Comparison of ENCODE assay signal across 19 mouse cellular contexts in the genomic region with DNA sequence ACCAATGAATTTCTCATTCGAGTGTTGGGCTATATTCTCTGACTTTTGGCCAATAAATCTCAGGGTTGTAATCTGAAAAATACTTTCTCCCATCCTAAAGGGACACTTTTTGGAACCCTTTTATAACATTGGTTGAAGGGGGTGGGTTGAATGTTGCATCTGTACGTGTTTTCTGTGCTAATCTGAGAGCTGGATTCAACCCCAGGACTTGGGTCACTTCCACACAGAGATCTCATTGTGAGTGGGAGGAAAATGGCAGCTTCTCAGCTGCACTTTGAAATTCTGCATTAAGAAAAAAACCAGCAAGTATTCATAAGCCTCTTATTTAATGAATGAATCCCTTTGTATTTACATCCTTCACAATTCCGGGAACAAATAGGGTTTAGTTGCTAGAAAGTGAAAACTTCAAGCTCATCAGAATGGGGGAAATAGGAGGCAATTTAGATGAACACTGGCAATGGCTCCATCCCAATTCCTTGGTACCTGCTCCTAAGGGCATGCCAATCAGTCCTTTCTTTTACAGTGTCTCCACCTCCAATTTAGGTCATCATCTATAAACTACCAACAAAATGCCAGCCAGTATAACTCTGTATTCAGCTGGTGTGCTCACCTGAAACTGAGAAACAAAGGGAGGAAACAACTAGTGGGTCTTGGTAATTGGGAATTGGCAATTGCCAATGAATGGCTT.
DNase-seq lines count a peak whose midpoint lies in the region; ATAC-seq and TF ChIP-seq lines count a peak whose summit lies in the region.
"Had no signal": no experiment of that assay in that cellular context is flagged by ENCODE, and none has a peak within 500 bp of the region (broad histone marks: within the 10 kb centered on the region; RNA-seq: fewer than 3 reads in every experiment).

No protein-coding gene starts in this region.

- no peak for ATAC-seq in hindbrain, postnatal 0 days
- no peak for ATAC-seq in hindbrain, embryonic 14.5 days (ENCODE audit: low FRiP score)
- ATAC-seq in forebrain, embryonic 14.5 days = peak; percentile 72

- H3K4me3 ChIP-seq in hindbrain, postnatal 0 days (ENCODE audit: low read length) = no peak overlapping the region
- H3K4me3 ChIP-seq in hindbrain, embryonic 14.5 days (replicated peaks; ENCODE audit: low read length) = no peak overlapping the region
- H3K4me3 ChIP-seq in forebrain, embryonic 14.5 days (ENCODE audit: low read depth, low read length) = no peak overlapping the region
- H3K4me3 ChIP-seq: embryonic facial prominence, embryonic 12.5 days; heart, adult 2 months; heart, embryonic 15.5 days; hindbrain, embryonic 15.5 days had no signal

- no peaks in the 10 kb centered on the region for H3K27me3 ChIP-seq in hindbrain, postnatal 0 days (ENCODE audit: insufficient read depth, low read length)
- H3K27me3 ChIP-seq in hindbrain, embryonic 14.5 days (ENCODE audit: control insufficient read depth, insufficient read depth, low read length) = no peaks in the 10 kb centered on the region
- no peaks in the 10 kb centered on the region for H3K27me3 ChIP-seq in forebrain, embryonic 14.5 days (replicated peaks; ENCODE audit: control insufficient read depth, insufficient read depth, low read length)
- H3K27me3 ChIP-seq: embryonic facial prominence, embryonic 12.5 days; heart, embryonic 15.5 days; hindbrain, embryonic 15.5 days had no signal

- no peak overlapping the region for H3K4me2 ChIP-seq in hindbrain, postnatal 0 days (ENCODE audit: low read depth, low read length)
- H3K4me2 ChIP-seq in hindbrain, embryonic 14.5 days (replicated peaks) = no peak overlapping the region
- no peak overlapping the region for H3K4me2 ChIP-seq in forebrain, embryonic 14.5 days (ENCODE audit: low read length)
- H3K4me2 ChIP-seq: embryonic facial prominence, embryonic 12.5 days; heart, embryonic 11.5 days; heart, embryonic 15.5 days; hindbrain, embryonic 15.5 days had no signal

- no peaks in the 10 kb centered on the region for H3K4me1 ChIP-seq in hindbrain, postnatal 0 days (ENCODE audit: insufficient read depth, low read length)
- H3K4me1 ChIP-seq in hindbrain, embryonic 14.5 days (replicated peaks; ENCODE audit: control insufficient read depth, insufficient read depth, low read length) = no peaks in the 10 kb centered on the region
- no peaks in the 10 kb centered on the region for H3K4me1 ChIP-seq in forebrain, embryonic 14.5 days (ENCODE audit: control insufficient read depth, insufficient read depth, low read length)
- H3K4me1 ChIP-seq: embryonic facial prominence, embryonic 12.5 days; heart, embryonic 15.5 days; hindbrain, embryonic 15.5 days had no signal

- no peak for TF ChIP-seq CTCF in hindbrain, postnatal 0 days (IDR thresholded peaks at IDR 0.05; ENCODE audit: low read depth)

- WGBS in hindbrain, postnatal 0 days = 59% methylated on average over 3 of the region's 3 CpGs
- WGBS in hindbrain, embryonic 14.5 days = 66% methylated on average over 3 of the region's 3 CpGs
- 43% methylated on average over 3 of the region's 3 CpGs for WGBS in forebrain, embryonic 14.5 days

- peak; percentile 4 for DNase-seq in hindbrain, postnatal 0 days (ENCODE audit: low spot score)
- no peak for DNase-seq in hindbrain, embryonic 14.5 days (ENCODE audit: low spot score)
- DNase-seq in retina, postnatal 1 day = peak; percentile 13
- no peak for DNase-seq in retina, embryonic 14.5 days (ENCODE audit: low spot score)
- peak; percentile 63 for DNase-seq in forebrain, embryonic 14.5 days (ENCODE audit: low spot score)
- DNase-seq in telencephalon, adult 2 months (ENCODE audit: low read depth, low spot score) = peak; percentile 1
- DNase-seq in gastrocnemius, postnatal 10 days = no peak
- DNase-seq in left cerebral cortex, adult 8-10 months (ENCODE audit: low spot score in 2 of 2) = no peak
- DNase-seq: adrenal gland, adult 8-10 months; adrenal gland, postnatal 36 days; cerebellum, adult 11-12 months; cerebellum, adult 9-10 months; cerebellum, postnatal 25 days; heart, adult 2 months; heart, postnatal 14 days had no signal

- no peak overlapping the region for H3K9ac ChIP-seq in hindbrain, postnatal 0 days (replicated peaks; ENCODE audit: low read length)
- H3K9ac ChIP-seq in hindbrain, embryonic 14.5 days = no peak overlapping the region
- no peak overlapping the region for H3K9ac ChIP-seq in forebrain, embryonic 14.5 days (ENCODE audit: low read length)
- H3K9ac ChIP-seq: embryonic facial prominence, embryonic 12.5 days; heart, embryonic 15.5 days; hindbrain, embryonic 15.5 days had no signal

- no peaks in the 10 kb centered on the region for H3K9me3 ChIP-seq in hindbrain, postnatal 0 days (ENCODE audit: low read length)
- no peaks in the 10 kb centered on the region for H3K9me3 ChIP-seq in hindbrain, embryonic 14.5 days (ENCODE audit: control insufficient read depth, low read length)
- no peaks in the 10 kb centered on the region for H3K9me3 ChIP-seq in forebrain, embryonic 14.5 days (replicated peaks; ENCODE audit: control insufficient read depth, low read length)
- H3K9me3 ChIP-seq: embryonic facial prominence, embryonic 12.5 days; heart, embryonic 15.5 days; hindbrain, embryonic 15.5 days had no signal

- H3K36me3 ChIP-seq in hindbrain, postnatal 0 days (ENCODE audit: insufficient read depth, low read length) = no peaks in the 10 kb centered on the region
- H3K36me3 ChIP-seq in hindbrain, embryonic 14.5 days (replicated peaks; ENCODE audit: control insufficient read depth, insufficient read depth) = no peaks in the 10 kb centered on the region
- no peaks in the 10 kb centered on the region for H3K36me3 ChIP-seq in forebrain, embryonic 14.5 days (ENCODE audit: control insufficient read depth, insufficient read depth, low read length)
- H3K36me3 ChIP-seq: embryonic facial prominence, embryonic 12.5 days; heart, embryonic 15.5 days; hindbrain, embryonic 15.5 days had no signal

- no peak overlapping the region for H3K27ac ChIP-seq in hindbrain, postnatal 0 days
- no peak overlapping the region for H3K27ac ChIP-seq in hindbrain, embryonic 14.5 days
- no peak overlapping the region for H3K27ac ChIP-seq in forebrain, embryonic 14.5 days (ENCODE audit: low read depth, low read length)
- H3K27ac ChIP-seq: embryonic facial prominence, embryonic 12.5 days; heart, adult 2 months; heart, embryonic 15.5 days; hindbrain, embryonic 15.5 days had no signal

Comparison
In these comparisons a context has a peak if more than half of its experiments do, and no peak if none do; other contexts are left out.
1. DNase-seq: peak in hindbrain, postnatal 0 days (single experiment), retina, postnatal 1 day (single experiment), forebrain, embryonic 14.5 days (single experiment) and telencephalon, adult 2 months (single experiment); none in hindbrain, embryonic 14.5 days (single experiment), retina, embryonic 14.5 days (single experiment), gastrocnemius, postnatal 10 days (single experiment) and left cerebral cortex, adult 8-10 months (0 of 2).